Mouse (Mus musculus): ENCODE data around the gene Fhod1. TPM values are rescaled to one million over a fixed set of nuclear protein-coding genes. Genes with fewer than 3 reads are reported as not detected.

The Fhod1 gene
- polyA plus RNA-seq, 1 experiment from 2014 or later, result 0.48 TPM

DNA sequence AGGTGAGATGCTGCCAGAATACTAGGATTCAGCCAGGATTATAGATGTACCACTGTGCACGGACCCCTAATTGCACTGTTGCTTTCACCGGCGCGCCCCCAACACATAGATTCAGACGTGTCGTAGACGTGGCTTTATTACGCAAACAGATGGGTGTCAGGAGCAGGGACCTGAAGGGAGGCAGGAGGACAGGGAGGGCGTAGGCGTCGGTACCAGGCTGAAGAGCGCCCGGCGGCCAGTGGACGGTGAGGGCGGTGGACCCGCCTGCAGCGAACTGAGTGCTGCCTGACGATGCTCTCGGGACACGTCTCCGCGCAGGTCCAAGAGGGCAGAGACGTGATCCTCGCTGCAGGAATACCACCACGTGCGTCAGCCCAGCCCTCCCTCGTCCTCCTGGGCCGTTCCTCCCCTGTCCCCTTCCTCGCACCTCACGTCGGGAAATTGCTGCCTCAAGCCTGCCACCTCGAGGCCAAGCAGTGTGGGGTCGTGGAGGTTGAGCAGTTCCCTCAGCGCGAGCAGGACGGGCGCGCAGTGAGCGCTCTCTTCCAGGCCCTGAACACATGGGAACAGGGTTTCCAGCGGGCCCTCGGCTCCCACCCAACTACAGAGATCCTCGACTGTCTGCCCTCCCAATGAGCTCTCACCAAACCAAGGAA is 57.8 kb downstream of the Fhod1 start, which contains the start of gene 4931428F04Rik:
Gene 4931428F04Rik, minus strand, starts transcription at position 60 of the 656 bp plus-strand sequence.
- Histone ChIP-seq H3K4me1 (peaks cover 54% of the 10 kb centered on the region), H3K9ac (replicated peaks) (peak within 1 kb of the TSS; percentile 65), H3K27ac (replicated peaks) (peak within 1 kb of the TSS; percentile 93), H3K4me3 (peak within 1 kb of the TSS; percentile 56), H3K27me3 (0 out of 2 replicates have a peak, but pooled peaks cover 4% of the 10 kb centered on the region), H3K4me2 (replicated peaks) (peak within 1 kb of the TSS; percentile 86), H3K9me3 (no peaks in the 10 kb centered on the region), H3K36me3 (peaks cover 5% of the 10 kb centered on the region)
- WGBS, result 1% methylated on average over 43 of the region's 43 CpGs
- peak; percentile 39 for ATAC-seq (replicated peaks)

DNA sequence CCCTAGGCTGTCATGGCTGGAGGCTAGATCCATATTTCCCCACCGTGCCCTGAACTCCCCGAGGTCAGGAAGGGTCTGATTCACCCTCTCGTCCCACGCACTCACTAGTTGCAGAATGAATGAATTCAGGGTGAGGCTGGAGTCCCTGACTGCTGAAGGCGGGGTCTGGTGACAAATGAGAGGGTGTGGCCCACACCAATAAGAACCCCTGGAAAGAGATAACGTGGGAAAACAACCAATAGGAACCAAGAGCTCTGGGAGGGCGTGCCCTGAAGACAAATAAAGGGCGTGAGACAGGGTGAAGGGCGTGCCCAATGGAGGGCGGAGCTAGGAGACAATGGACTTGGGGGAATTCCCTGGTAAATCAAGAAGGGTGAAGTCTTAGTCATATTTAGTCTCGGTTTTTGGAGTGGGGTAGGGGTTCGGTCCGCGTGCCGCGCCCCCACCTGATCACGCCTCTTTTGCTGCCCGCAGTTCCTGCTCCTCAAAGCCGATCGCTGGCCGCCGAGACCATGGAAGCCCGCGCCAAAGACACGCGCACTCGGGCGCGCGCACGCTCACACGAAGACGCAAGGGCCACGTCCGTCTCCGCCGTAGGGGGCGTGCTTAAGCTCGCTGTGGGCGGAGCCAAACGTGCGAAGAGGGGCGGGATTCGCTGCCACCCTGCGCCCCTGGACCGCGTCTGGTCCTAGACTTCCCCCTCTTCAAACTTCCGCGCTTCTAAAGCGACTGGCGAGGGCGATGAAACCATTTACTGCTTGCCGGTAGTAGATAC is 58.6 kb downstream of the Fhod1 start:
- WGBS, result under 1% methylated on average over 53 of the region's 53 CpGs

DNA sequence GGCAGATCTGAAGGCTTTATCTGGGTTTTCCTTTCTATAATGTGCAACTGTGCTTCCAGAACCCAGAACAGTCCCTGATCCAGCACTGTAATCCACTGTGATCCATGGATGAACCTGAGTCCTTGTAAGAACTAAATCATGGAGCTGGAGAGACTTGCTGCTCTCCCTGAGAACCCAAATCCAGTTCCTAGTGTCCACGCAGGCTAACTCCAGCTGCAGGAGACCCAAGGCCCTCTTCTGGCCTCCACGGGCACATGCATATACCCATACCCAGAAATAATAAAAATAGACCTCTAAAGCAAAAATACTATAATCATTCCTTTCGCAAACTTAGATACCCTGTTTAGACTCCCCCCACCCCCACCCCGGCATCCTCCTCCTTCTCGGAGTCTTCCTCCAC is 59.5 kb downstream of the Fhod1 start:
- Histone ChIP-seq H3K27ac (replicated peaks) (peak overlapping the region; percentile 93), H3K4me2 (replicated peaks) (peak overlapping the region; percentile 86), H3K27me3 (0 out of 2 replicates have a peak, but pooled peaks cover 4% of the 10 kb centered on the region), H3K36me3 (peaks cover 10% of the 10 kb centered on the region), H3K4me3 (peak overlapping the region; percentile 56), H3K4me1 (peaks cover 54% of the 10 kb centered on the region), H3K9me3 (no peaks in the 10 kb centered on the region), H3K9ac (replicated peaks) (peak overlapping the region; percentile 65; the same call in 1 of the 2 replicates)
- whole genome bisulfite sequencing, result 83% methylated on average over 5 of the region's 5 CpGs
- ATAC-seq (replicated peaks), result no peak

More for the DNA sequence above, 58.6 kb downstream of the Fhod1 start:
- Histone ChIP-seq H3K27me3 (0 out of 2 replicates have a peak, but pooled peaks cover 4% of the 10 kb centered on the region), H3K9me3 (no peaks in the 10 kb centered on the region), H3K4me2 (replicated peaks) (peak overlapping the region; percentile 86), H3K4me3 (peak overlapping the region; percentile 56), H3K36me3 (peaks cover 10% of the 10 kb centered on the region), H3K9ac (replicated peaks) (peak overlapping the region; percentile 65), H3K4me1 (peaks cover 54% of the 10 kb centered on the region), H3K27ac (replicated peaks) (peak overlapping the region; percentile 93)
- ATAC-seq (replicated peaks), result peak; percentile 91

DNA sequence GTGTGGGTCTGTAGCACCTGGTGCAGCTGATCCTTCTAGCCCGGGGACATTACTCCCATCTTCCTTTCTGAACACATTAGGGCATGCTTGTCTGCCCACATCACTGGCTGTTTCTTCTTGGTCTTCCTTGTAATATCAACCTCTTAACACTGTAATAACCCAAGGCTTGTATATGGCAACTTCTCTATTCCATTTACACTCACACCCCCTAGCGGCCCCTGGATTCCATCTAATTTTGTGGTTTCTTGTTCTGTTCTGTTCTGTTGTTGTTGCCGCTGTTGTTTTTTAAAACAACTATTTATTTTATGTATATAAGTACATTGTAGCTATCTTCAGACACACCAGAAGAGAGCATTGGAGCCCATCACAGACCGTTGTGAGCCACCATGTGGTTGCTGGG is 60.8 kb downstream of the Fhod1 start:
- Histone ChIP-seq H3K4me2 (replicated peaks) (peak overlapping the region; percentile 86), H3K36me3 (peaks cover 23% of the 10 kb centered on the region), H3K4me3 (no peak overlapping the region), H3K9me3 (no peaks in the 10 kb centered on the region), H3K27me3 (0 out of 2 replicates have a peak, but pooled peaks cover 4% of the 10 kb centered on the region), H3K27ac (replicated peaks) (no peak overlapping the region), H3K4me1 (peaks cover 54% of the 10 kb centered on the region), H3K9ac (replicated peaks) (0 out of 2 replicates have a peak overlapping the region, but pooled peaks have one; percentile 10)
- no peak for ATAC-seq (replicated peaks)
- WGBS, result 91% methylated on average over 4 of the region's 4 CpGs

DNA sequence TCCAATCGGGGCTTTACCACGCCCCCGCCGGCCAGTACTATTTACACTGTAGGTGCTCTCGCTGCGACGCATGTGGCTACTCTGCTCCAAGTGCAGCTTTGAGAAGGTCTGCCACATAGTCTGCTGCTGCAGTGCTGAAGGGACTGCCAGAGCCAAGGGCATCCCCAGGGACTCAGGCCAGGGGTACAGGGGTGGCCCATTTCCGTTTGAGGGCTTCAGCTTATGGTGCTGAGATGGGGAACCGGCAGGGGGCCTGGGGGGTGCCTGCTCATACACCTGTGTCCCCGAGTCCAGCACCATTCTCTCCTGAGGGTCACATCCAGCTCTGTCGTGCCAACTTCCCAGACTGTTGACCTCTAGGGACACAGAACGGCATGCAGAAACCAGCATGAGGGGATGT is 62.2 kb downstream of the Fhod1 start:
- Histone ChIP-seq H3K4me3 (no peak overlapping the region), H3K9me3 (no peaks in the 10 kb centered on the region), H3K27ac (replicated peaks) (no peak overlapping the region), H3K9ac (replicated peaks) (no peak overlapping the region), H3K36me3 (peaks cover 32% of the 10 kb centered on the region), H3K4me1 (peaks cover 47% of the 10 kb centered on the region), H3K27me3 (no peaks in the 10 kb centered on the region), H3K4me2 (replicated peaks) (no peak overlapping the region)
- WGBS, result 48% methylated on average over 12 of the region's 12 CpGs
- no peak for ATAC-seq (replicated peaks)

DNA sequence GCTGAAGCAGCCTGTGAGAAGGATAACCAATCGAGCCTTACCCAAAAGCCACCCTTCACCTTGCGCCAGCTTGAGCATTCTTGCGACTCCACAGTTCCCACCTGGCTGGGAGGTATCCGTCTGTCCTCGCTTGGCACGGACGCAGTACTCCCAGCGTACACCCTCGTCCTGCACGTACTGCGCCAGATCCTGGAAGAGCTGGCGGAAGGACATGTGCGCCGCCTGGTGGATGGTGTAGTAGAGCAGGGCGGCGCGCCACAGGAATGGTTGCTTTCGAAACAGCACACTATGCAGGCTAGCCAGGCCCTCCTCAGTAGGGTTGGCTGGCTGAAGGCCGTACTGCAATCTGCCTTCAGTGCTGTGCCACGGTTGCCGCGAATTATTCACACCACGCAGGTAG is 64.7 kb downstream of the Fhod1 start:
- Histone ChIP-seq H3K4me2 (replicated peaks) (no peak overlapping the region), H3K4me1 (peaks cover 39% of the 10 kb centered on the region), H3K27me3 (peaks cover 9% of the 10 kb centered on the region), H3K9ac (replicated peaks) (no peak overlapping the region), H3K4me3 (no peak overlapping the region), H3K36me3 (peaks cover 38% of the 10 kb centered on the region), H3K27ac (replicated peaks) (no peak overlapping the region), H3K9me3 (no peaks in the 10 kb centered on the region)
- 27% methylated on average over 23 of the region's 23 CpGs for WGBS
- no peak; the same call in 1 of the 2 replicates for ATAC-seq (replicated peaks)

DNA sequence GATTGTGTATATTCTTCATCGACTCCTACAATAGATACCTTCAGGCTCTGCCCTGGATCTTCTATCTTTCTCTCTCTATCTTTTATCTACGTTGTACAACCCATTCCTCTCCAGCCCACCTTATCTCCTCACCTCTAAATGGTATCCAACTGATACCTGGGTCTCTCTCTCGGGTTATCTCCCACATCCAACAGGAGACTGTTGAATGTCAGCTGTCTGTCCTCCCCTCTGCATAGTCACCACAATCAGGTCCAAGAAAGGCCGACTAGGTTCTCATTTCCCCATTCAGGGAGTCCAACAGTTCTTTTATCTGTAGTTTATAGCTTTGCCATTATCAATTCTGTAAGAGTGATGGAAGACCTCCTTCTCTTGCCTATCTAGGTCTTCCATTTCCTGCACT is 65.5 kb downstream of the Fhod1 start:
- peaks cover 38% of the 10 kb centered on the region for H3K36me3 ChIP-seq
- no peak overlapping the region for H3K4me2 ChIP-seq (replicated peaks)
- no peak for ATAC-seq (replicated peaks)
- WGBS, result 89% methylated on average over 4 of the region's 4 CpGs
- H3K27me3 ChIP-seq, result peaks cover 17% of the 10 kb centered on the region
- no peak overlapping the region for H3K4me3 ChIP-seq
- peaks cover 31% of the 10 kb centered on the region for H3K4me1 ChIP-seq
- no peaks in the 10 kb centered on the region for H3K9me3 ChIP-seq
- no peak overlapping the region for H3K27ac ChIP-seq (replicated peaks)
- H3K9ac ChIP-seq (replicated peaks), result no peak overlapping the region

DNA sequence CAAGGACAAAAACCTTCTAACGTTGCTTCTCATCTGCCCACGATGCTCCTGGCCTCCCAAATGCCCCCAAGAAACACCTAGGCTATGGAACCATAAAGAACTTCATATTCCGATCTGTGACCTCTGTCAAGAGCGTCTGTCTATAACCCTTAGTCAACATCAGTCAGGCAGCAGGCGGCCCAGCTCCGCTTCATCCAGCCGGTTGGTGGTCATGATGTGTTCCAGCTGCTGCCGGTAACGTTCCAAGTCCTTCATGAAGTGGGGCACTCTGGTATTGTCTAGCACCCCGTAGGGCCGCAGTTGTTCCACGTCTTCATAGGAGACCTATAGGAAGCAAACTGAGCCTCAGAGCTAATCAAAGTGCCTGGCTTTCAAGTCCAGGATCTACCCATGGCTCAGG is 65.9 kb downstream of the Fhod1 start:
- WGBS, result 90% methylated on average over 12 of the region's 12 CpGs
- H3K27ac ChIP-seq (replicated peaks), result no peak overlapping the region
- H3K9me3 ChIP-seq, result no peaks in the 10 kb centered on the region
- H3K36me3 ChIP-seq, result peaks cover 38% of the 10 kb centered on the region
- no peak for ATAC-seq (replicated peaks)
- peaks cover 21% of the 10 kb centered on the region for H3K27me3 ChIP-seq
- H3K4me1 ChIP-seq, result peaks cover 27% of the 10 kb centered on the region
- H3K4me3 ChIP-seq, result no peak overlapping the region
- H3K9ac ChIP-seq (replicated peaks), result no peak overlapping the region
- no peak overlapping the region for H3K4me2 ChIP-seq (replicated peaks)

DNA sequence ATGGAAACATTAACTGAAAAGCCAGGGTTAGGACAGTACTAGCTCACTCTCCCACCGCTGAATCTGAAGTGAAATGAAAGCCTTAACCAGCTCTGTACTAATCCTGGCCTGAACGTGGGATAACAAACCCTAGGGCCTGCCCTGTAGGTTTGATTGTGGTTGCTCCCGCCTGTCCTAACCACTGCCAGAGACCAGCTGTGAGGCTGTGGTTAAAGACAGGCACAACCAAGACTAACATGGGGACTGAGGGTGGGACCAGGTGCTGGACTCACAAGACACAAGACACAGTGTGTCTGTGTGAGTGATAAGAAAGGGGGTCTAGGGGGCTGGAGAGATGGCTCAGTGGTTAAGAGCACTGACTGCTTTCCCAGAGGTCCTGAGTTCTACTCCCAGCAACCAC is 67.2 kb downstream of the Fhod1 start:
- Histone ChIP-seq H3K4me3 (no peak overlapping the region), H3K27ac (replicated peaks) (no peak overlapping the region), H3K27me3 (peaks cover 31% of the 10 kb centered on the region), H3K4me1 (peaks cover 26% of the 10 kb centered on the region), H3K36me3 (peaks cover 38% of the 10 kb centered on the region), H3K9me3 (no peaks in the 10 kb centered on the region), H3K9ac (replicated peaks) (no peak overlapping the region), H3K4me2 (replicated peaks) (no peak overlapping the region)
- WGBS, result 68% methylated on average over 3 of the region's 3 CpGs
- ATAC-seq (replicated peaks), result no peak

MicroRNA genes within 50 kb of the gene (microRNA counts, 519-probe panel; counts per million panel counts)
- microRNA mmu-miR-328, result 2,363 counts per million, percentile 47 among the panel's probes with 10 or more counts

Small RNA genes within 50 kb of the gene (microRNA-seq; reads per million reads assigned to microRNA genes)
- gene Gm27320 (not detected), gene Mir328 (318 reads per million, percentile 68 among the genes with 10 or more reads in this experiment)

Other genes with a start within 250 kb of the Fhod1 start
- gene Ces4a, start 216.2 kb downstream of the Fhod1 start, polyA plus RNA-seq (2015; fragmentation: Nextera tagmentation; extraction: Ambion mirVana), result 0.10 and 0.15 TPM in 2 replicates
- gene Cbfb, start 177.3 kb downstream of the Fhod1 start, polyA plus RNA-seq (2015; fragmentation: Nextera tagmentation; extraction: Ambion mirVana), result 33.4 and 35.4 TPM in 2 replicates
- 32.5 and 33.1 TPM in 2 replicates for gene D230025D16Rik, start 122.8 kb downstream of the Fhod1 start, polyA plus RNA-seq (2015; fragmentation: Nextera tagmentation; extraction: Ambion mirVana)
- gene B3gnt9, start 92.8 kb downstream of the Fhod1 start, polyA plus RNA-seq (2015; fragmentation: Nextera tagmentation; extraction: Ambion mirVana), result 2.9 and 3.0 TPM in 2 replicates
- gene Tradd, start 83.3 kb downstream of the Fhod1 start, polyA plus RNA-seq (2015; fragmentation: Nextera tagmentation; extraction: Ambion mirVana), result 21.1 and 23.7 TPM in 2 replicates
- 0.72 and 0.85 TPM in 2 replicates for gene Fbxl8, start 83.3 kb downstream of the Fhod1 start, polyA plus RNA-seq (2015; fragmentation: Nextera tagmentation; extraction: Ambion mirVana)
- gene Hsf4, start 78.2 kb downstream of the Fhod1 start, polyA plus RNA-seq (2015; fragmentation: Nextera tagmentation; extraction: Ambion mirVana), result 0.15 and 0.34 TPM in 2 replicates
- 2.0 and 2.2 TPM in 2 replicates for gene Nol3, start 71.8 kb downstream of the Fhod1 start, polyA plus RNA-seq (2015; fragmentation: Nextera tagmentation; extraction: Ambion mirVana)
- 96.2 and 101 TPM in 2 replicates for gene 4931428F04Rik, start 58.1 kb downstream of the Fhod1 start, polyA plus RNA-seq (2015; fragmentation: Nextera tagmentation; extraction: Ambion mirVana)
- 10.1 and 11.9 TPM in 2 replicates for gene Exoc3l, start 51.9 kb downstream of the Fhod1 start, polyA plus RNA-seq (2015; fragmentation: Nextera tagmentation; extraction: Ambion mirVana)
- 44.2 and 48.1 TPM in 2 replicates for gene E2f4, start 50.3 kb downstream of the Fhod1 start, polyA plus RNA-seq (2015; fragmentation: Nextera tagmentation; extraction: Ambion mirVana)
- gene Elmo3, start 42.4 kb downstream of the Fhod1 start, polyA plus RNA-seq (2015; fragmentation: Nextera tagmentation; extraction: Ambion mirVana), result 0.84 and 0.98 TPM in 2 replicates
- gene Lrrc29, start 21.7 kb downstream of the Fhod1 start, polyA plus RNA-seq (2015; fragmentation: Nextera tagmentation; extraction: Ambion mirVana), result 0.59 and 0.83 TPM in 2 replicates
- gene Tmem208, start 21.6 kb downstream of the Fhod1 start, polyA plus RNA-seq (2015; fragmentation: Nextera tagmentation; extraction: Ambion mirVana), result 116 and 120 TPM in 2 replicates
- 6.9 and 7.9 TPM in 2 replicates for gene Slc9a5, start 890 bp upstream of the Fhod1 start, polyA plus RNA-seq (2015; fragmentation: Nextera tagmentation; extraction: Ambion mirVana)
- 1.1 and 1.7 TPM in 2 replicates for gene Plekhg4, start 25.3 kb upstream of the Fhod1 start, polyA plus RNA-seq (2015; fragmentation: Nextera tagmentation; extraction: Ambion mirVana)
- gene Kctd19, start 65.5 kb upstream of the Fhod1 start, polyA plus RNA-seq (2015; fragmentation: Nextera tagmentation; extraction: Ambion mirVana), result 0.10 TPM in 1 of 2 replicates, not detected in the other
- 0.52 and 0.88 TPM in 2 replicates for gene Lrrc36, start 65.6 kb upstream of the Fhod1 start, polyA plus RNA-seq (2015; fragmentation: Nextera tagmentation; extraction: Ambion mirVana)
- 35.1 and 54.8 TPM in 2 replicates for gene Tppp3, start 123.6 kb upstream of the Fhod1 start, polyA plus RNA-seq (2015; fragmentation: Nextera tagmentation; extraction: Ambion mirVana)
- 28.8 and 31.3 TPM in 2 replicates for gene Zdhhc1, start 148.9 kb upstream of the Fhod1 start, polyA plus RNA-seq (2015; fragmentation: Nextera tagmentation; extraction: Ambion mirVana)
- 1.4 and 1.7 TPM in 2 replicates for gene Hsd11b2, start 170.8 kb upstream of the Fhod1 start, polyA plus RNA-seq (2015; fragmentation: Nextera tagmentation; extraction: Ambion mirVana)
- 184 and 193 TPM in 2 replicates for gene Atp6v0d1, start 218.1 kb upstream of the Fhod1 start, polyA plus RNA-seq (2015; fragmentation: Nextera tagmentation; extraction: Ambion mirVana)

All from forebrain, embryonic 15.5 days (tissue).